Mouse (Mus musculus): Measurements from ENCODE around the gene Myo18b.

DNA sequence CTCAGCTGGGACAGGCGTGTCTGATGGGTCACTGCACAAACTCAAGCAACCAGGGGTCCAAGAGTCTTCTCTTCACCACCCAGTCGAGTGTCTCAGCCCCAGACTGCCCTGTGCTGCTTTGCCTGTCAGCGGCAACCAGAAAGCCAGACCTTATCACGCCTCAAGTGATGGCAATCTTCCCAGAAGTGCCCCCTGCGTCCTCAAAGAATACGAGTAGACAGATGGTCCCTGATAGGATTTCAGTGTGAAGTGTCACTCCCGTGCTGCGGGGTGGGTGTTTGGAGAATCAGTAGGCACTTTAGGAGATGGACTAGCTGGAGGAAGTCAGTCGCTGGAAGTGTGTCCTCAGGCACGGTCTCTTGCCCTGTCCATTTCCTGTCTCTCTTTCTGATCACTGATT lies 165.6 kb downstream of the Myo18b start:
- TF ChIP-seq ZNF384 (IDR thresholded peaks at IDR 0.05; ENCODE audit: low read depth, low read length): no peak
- no peak for TF ChIP-seq MAFK (IDR thresholded peaks at IDR 0.05; ENCODE audit: insufficient read depth, low read depth, low read length)
- no peak for TF ChIP-seq ZC3H11A (IDR thresholded peaks at IDR 0.05; ENCODE audit: borderline replicate concordance, low read depth, low read length)

Data from ES-E14 (cell line).